Mouse (Mus musculus) forebrain, postnatal 0 days (tissue): Measurements from ENCODE around the gene Rnf183. TPM values are rescaled to one million over a fixed set of nuclear protein-coding genes. Genes with fewer than 3 reads are reported as not detected.
A peak's percentile ranks its signal among the peaks of the same experiment; 100 is the strongest.

Source experiments
- ATAC-seq: fragments of 200-750 bp; cut with Nextera tagmentation; 2 replicates; pipeline ENCODE4 v1.8.0; 2017; ENCODE audit warnings: mild to moderate bottlenecking, moderate library complexity
- DNase-seq: peaks from one replicate; pipeline ENCODE4 v3.0.0-alpha.2; 2015
- H3K27ac ChIP-seq: fragments of 300-500 bp; sonication (generic); 2 replicates; pipeline ENCODE4 v1.5.1; 2014; ENCODE audit warnings: low read depth, mild to moderate bottlenecking, antibody characterized with exemption, low read length, moderate library complexity, mixed read lengths
- H3K27me3 ChIP-seq: fragments of 300-500 bp; sonication (generic); 2 replicates; pipeline ENCODE4 v1.6.1; 2014; ENCODE audit warnings: mild to moderate bottlenecking, low read length, mixed read lengths; ENCODE audit not compliant: insufficient read depth
- H3K36me3 ChIP-seq: fragments of 300-500 bp; sonication (generic); 2 replicates; pipeline ENCODE4 v1.6.1; 2014; ENCODE audit warnings: mild to moderate bottlenecking, moderate library complexity; ENCODE audit not compliant: insufficient read depth
- H3K4me1 ChIP-seq: fragments of 300-500 bp; sonication (generic); 2 replicates; pipeline ENCODE4 v1.6.1; 2014; ENCODE audit warnings: antibody characterized with exemption; ENCODE audit not compliant: insufficient read depth
- H3K4me2 ChIP-seq: fragments of 300-500 bp; sonication (generic); 2 replicates; pipeline ENCODE4 v1.6.1; 2014; ENCODE audit warnings: low read depth, mild to moderate bottlenecking, moderate library complexity
- H3K4me3 ChIP-seq: fragments of 300-500 bp; sonication (generic); 2 replicates; pipeline ENCODE4 v1.5.1; 2014; ENCODE audit warnings: low read depth, low read length, mixed read lengths
- H3K9ac ChIP-seq: fragments of 300-500 bp; sonication (generic); 2 replicates; pipeline ENCODE4 v1.6.1; 2014; ENCODE audit warnings: mild to moderate bottlenecking
- H3K9me3 ChIP-seq: fragments of 300-500 bp; sonication (generic); 2 replicates; pipeline ENCODE4 v1.6.1; 2016; ENCODE audit warnings: low read length
- CTCF ChIP-seq: sonication (generic); IDR thresholded peaks from 2 replicates; pipeline ENCODE4 v1.5.1; 2016; ENCODE audit warnings: antibody characterized with exemption, control low read depth, low read depth
- WGBS: fragments of 180-500 bp; shearing (Covaris S2); extraction: QIAGEN DNeasy Blood & Tissue Kit; methylation state at CpG from one replicate; pipeline ENCODE4 v1.1.7; 2014; 5-methylcytosine and 5-hydroxymethylcytosine counted together
- polyA plus RNA-seq: library from polyadenylated mRNA; unstranded; fragments of >200 nt; fragmentation: Nextera tagmentation; extraction: Ambion mirVana; gene quantifications from 2 replicates; pipeline ENCODE4 v1.2.1, GENCODE M21; 2015
- total RNA-seq: library from RNA; depleted of rRNA; stranded (reverse); fragments of >200 nt; gene quantifications from 2 replicates; pipeline ENCODE4 v1.2.3, GENCODE M21; 2014

Rnf183 gene
- total and polyA plus RNA-seq, 2 experiments from 2014 or later: 0.31 to 1.3 TPM

DNA sequence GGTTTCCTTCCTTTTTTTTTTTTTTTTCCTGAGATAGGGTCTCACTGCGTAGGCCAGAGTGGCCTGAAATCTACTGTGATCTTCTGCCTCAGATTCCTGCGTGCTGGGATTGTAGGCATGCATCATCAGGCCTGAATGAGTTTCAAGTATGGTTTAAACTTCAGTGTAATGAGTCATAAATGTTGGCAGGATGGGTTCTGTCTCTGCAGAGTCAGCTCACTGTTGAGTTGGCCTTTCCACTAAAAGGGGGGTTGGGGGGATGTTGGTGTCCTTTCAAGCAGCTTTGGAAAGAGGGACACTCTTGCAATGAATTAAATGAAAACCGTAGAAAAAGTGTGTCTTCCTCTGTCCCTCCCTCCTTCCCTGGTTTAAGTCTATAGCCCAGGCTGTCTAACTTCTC lies 36.1 kb downstream of the Rnf183 start:
- no peak overlapping the region for H3K27ac ChIP-seq
- TF ChIP-seq CTCF: no peak
- WGBS: 90% methylated on average over 3 of the region's 3 CpGs
- H3K9me3 ChIP-seq: no peaks in the 10 kb centered on the region
- peaks cover 59% of the 10 kb centered on the region for H3K36me3 ChIP-seq
- ATAC-seq (no peak), DNase-seq (no peak)
- no peaks in the 10 kb centered on the region for H3K4me1 ChIP-seq
- no peak overlapping the region for H3K4me3 ChIP-seq
- H3K27me3 ChIP-seq: no peaks in the 10 kb centered on the region
- no peak overlapping the region for H3K4me2 ChIP-seq
- no peak overlapping the region for H3K9ac ChIP-seq

DNA sequence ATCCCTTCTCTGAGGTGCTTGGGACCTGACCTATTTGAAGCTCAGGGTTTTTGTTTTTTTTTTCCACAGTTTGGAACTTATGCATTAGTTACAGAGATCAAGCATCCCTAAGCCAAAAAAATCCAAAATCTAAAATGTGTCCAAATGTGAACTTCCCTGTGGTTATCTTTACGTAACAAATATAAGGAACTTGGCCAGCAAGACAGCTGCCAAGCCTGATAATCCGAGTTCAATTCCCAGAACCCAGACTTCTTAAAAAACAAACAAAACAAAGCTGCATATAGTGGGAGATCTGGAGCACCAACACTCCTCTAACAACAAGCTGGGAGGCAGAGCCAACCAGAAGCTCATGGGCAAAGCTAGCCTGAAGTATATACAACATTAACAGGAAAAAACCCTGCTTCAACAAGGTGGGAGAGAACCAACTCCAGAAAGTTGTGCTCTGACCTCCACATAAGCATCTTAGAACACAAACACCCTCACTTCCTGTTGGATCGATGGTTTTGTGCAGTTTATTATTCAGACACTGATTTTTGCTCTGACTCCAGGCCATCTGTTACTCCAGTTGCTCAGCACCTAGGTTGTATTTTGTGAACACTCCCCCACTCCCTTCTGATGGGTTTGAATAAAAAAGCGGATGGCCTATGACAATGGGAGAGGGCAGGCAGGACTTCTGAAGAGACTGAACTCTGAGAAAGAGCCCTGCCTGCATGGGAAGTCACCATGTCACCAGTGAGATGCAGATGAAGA lies 37.3 kb downstream of the Rnf183 start:
- Histone ChIP-seq H3K9ac (no peak overlapping the region), H3K27me3 (no peaks in the 10 kb centered on the region), H3K9me3 (no peaks in the 10 kb centered on the region), H3K36me3 (peaks cover 65% of the 10 kb centered on the region), H3K4me2 (no peak overlapping the region), H3K27ac (no peak overlapping the region), H3K4me3 (no peak overlapping the region), H3K4me1 (no peaks in the 10 kb centered on the region)
- 76% methylated on average over 4 of the region's 4 CpGs for WGBS
- no peak for ATAC-seq
- no peak for DNase-seq
- TF ChIP-seq CTCF: no peak

DNA sequence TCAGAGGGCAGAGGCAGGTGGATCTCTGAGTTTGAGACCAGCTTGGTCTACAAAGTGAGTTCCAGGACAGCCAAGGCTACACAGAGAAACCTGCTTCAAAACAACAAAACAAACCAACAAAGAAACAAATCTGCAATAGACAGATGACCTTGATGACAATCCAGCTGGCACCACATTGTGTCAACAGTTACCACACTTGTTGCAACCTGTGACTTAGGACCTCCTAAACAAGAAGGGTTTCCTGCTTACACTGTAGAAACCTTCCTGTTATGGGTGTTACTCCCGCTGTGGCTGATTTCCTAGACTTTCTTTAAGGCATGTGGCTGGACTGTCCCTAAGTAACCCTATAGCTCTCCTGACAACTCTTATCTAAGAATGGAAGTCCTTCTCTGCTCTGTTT lies 39.2 kb downstream of the Rnf183 start:
- no peak for TF ChIP-seq CTCF
- DNase-seq (no peak), ATAC-seq (no peak)
- H3K9ac ChIP-seq: no peak overlapping the region
- no peak overlapping the region for H3K4me3 ChIP-seq
- H3K4me1 ChIP-seq: no peaks in the 10 kb centered on the region
- H3K9me3 ChIP-seq: no peaks in the 10 kb centered on the region
- no peak overlapping the region for H3K27ac ChIP-seq
- 97% methylated on average over 1 of the region's 1 CpGs for WGBS
- no peaks in the 10 kb centered on the region for H3K27me3 ChIP-seq
- H3K4me2 ChIP-seq: no peak overlapping the region
- H3K36me3 ChIP-seq: peaks cover 63% of the 10 kb centered on the region

DNA sequence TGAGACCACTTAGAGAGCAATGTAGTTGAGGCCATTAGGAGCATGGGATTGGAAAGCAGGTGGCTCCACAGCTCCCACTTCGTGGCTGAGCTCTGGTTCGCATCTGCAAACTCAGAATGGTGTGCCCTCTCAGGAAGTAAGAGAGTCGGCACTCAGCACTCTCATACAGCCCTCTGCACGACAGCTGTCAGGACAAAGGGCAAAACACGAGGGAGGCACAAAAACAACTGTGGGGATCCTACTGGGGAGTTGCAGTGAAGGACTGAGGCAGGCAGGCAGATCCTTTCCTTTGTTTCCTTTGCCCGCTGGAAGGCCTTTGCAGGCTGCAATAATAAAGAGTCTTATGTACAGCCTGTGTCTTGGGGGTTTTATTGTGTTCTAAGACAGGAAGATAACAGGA lies 41.6 kb downstream of the Rnf183 start:
- no peaks in the 10 kb centered on the region for H3K9me3 ChIP-seq
- H3K9ac ChIP-seq: no peak overlapping the region
- no peaks in the 10 kb centered on the region for H3K4me1 ChIP-seq
- 32% methylated on average over 6 of the region's 6 CpGs for WGBS
- TF ChIP-seq CTCF: no peak
- H3K27ac ChIP-seq: no peak overlapping the region
- no peak for DNase-seq
- H3K4me2 ChIP-seq: no peak overlapping the region
- H3K4me3 ChIP-seq: no peak overlapping the region
- no peaks in the 10 kb centered on the region for H3K27me3 ChIP-seq
- peaks cover 64% of the 10 kb centered on the region for H3K36me3 ChIP-seq
- ATAC-seq: no peak

DNA sequence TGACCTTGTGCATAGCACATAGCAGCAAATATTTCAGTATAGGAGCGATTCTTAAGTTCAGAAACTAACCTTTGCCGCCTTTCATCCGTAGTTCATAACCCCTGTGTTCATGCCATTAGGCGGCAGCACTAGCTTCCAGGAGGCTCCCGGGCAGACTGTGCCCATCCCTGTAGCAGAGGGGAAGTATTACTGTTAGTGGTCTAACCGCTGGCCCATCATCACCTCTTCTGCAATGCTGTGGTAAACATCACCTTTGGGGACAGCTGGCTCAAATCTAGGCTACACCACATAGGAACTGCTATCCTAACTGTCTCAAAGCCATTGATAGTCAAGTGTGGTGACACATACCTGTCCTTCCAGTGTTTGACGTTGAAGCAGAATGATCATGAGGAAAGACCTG lies 43.2 kb downstream of the Rnf183 start:
- peaks cover 57% of the 10 kb centered on the region for H3K36me3 ChIP-seq

DNA sequence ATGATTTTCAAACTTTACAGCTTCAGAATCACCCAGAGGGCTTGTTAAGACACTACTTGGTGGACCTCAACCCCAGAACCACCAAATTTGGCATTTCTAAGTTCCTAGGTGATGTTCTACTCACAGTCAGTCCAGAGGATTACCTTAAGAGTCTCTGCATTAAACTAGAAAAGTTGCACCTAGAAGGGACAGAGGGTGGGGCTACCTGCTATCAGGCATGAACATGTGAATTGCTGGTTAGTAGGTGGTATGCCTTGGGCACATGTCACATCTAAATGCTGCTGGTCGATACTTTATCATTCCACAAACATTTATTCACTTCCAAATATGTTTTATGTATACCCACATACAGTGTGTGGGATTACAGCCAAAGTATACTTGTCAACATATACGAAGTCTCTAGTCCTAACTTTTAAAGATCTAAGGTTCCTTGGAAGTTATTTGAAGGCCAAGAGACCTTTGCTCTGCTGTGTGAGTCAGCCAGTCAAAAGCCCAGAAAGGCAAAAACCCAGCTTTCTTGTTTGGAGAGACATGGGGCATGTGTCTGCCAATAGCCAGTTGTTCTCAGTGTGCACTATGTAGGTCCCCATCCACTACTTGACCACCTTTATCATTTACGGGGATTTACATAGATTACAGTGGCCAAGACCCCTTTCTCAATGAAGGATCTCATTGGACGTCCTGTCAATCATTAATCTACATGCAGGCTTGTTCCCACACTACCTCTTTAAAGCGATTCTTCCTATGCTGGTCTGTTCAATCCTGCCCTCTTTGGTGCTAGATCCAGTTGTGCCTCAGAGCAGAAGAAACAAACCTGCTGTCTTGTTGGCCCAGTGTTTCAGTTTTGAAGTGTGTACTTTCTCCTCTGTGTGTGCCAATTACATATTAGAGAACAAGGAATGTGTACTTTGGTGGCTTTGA lies 45.2 kb downstream of the Rnf183 start:
- no peak overlapping the region for H3K9ac ChIP-seq
- no peaks in the 10 kb centered on the region for H3K9me3 ChIP-seq
- peaks cover 52% of the 10 kb centered on the region for H3K36me3 ChIP-seq
- H3K27ac ChIP-seq: no peak overlapping the region
- DNase-seq (no peak), ATAC-seq (no peak)
- H3K4me2 ChIP-seq: no peak overlapping the region
- H3K4me1 ChIP-seq: no peaks in the 10 kb centered on the region
- no peak overlapping the region for H3K4me3 ChIP-seq
- H3K27me3 ChIP-seq: no peaks in the 10 kb centered on the region
- WGBS: 88% methylated on average over 5 of the region's 5 CpGs
- no peak for TF ChIP-seq CTCF

More for the DNA sequence above, 43.2 kb downstream of the Rnf183 start:
- Histone ChIP-seq H3K4me2 (no peak overlapping the region), H3K27me3 (no peaks in the 10 kb centered on the region), H3K4me3 (no peak overlapping the region), H3K9me3 (no peaks in the 10 kb centered on the region), H3K9ac (no peak overlapping the region), H3K4me1 (no peaks in the 10 kb centered on the region), H3K27ac (no peak overlapping the region)
- no peak for TF ChIP-seq CTCF
- 89% methylated on average over 7 of the region's 7 CpGs for WGBS
- ATAC-seq (peak; percentile 32; the same call in 1 of the 2 replicates), DNase-seq (no peak)

DNA sequence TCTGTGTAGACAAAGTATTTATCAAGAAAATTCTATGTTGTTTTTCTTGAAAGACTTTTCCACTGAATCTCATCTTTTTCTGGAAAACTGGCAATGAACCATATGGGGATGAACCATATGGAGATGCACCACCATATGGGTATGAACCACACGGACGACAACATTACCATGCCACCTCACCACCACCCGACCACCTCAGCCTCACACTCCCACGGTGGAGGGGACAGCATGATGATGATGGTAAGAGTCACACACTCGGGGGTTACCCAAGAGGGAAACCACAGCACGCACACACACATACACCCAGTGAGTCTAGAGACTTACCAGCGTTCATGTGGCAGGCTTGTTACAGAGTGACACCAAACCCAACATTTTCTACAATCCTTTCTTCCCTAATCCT lies 49.6 kb downstream of the Rnf183 start:
- H3K4me1 ChIP-seq: no peaks in the 10 kb centered on the region
- TF ChIP-seq CTCF: no peak
- no peaks in the 10 kb centered on the region for H3K27me3 ChIP-seq
- H3K27ac ChIP-seq: no peak overlapping the region
- ATAC-seq (no peak), DNase-seq (no peak)
- H3K36me3 ChIP-seq: peaks cover 25% of the 10 kb centered on the region
- no peak overlapping the region for H3K4me3 ChIP-seq
- no peaks in the 10 kb centered on the region for H3K9me3 ChIP-seq
- H3K9ac ChIP-seq: no peak overlapping the region
- WGBS: 83% methylated on average over 7 of the region's 7 CpGs
- no peak overlapping the region for H3K4me2 ChIP-seq
